26 mouse cellular contexts compared by ENCODE assay signal in genomic region chr10:123116861-123117260, GRCm38 (mm10). TPM values are rescaled to one million over a fixed set of nuclear protein-coding genes. Genes with fewer than 3 reads are reported as not detected.
DNase-seq lines count a peak whose midpoint lies in the region; ATAC-seq lines count a peak whose summit lies in the region.
"Had no signal": no experiment of that assay in that cellular context is flagged by ENCODE, and none has a peak within 500 bp of the region (broad histone marks: within the 10 kb centered on the region; RNA-seq: fewer than 3 reads in every experiment).

No protein-coding gene starts in this region.

- H3K27me3 ChIP-seq in embryonic facial prominence, embryonic 14.5 days (replicated peaks; ENCODE audit: control insufficient read depth, insufficient read depth, low read length), result no peaks in the 10 kb centered on the region
- H3K27me3 ChIP-seq in embryonic facial prominence, embryonic 10.5 days (replicated peaks; ENCODE audit: low read depth, poor library complexity, severe bottlenecking), result no peaks in the 10 kb centered on the region
- no peaks in the 10 kb centered on the region for H3K27me3 ChIP-seq in heart, embryonic 10.5 days (ENCODE audit: insufficient read depth, poor library complexity, severe bottlenecking)
- H3K27me3 ChIP-seq: embryonic facial prominence, embryonic 12.5 days; heart, embryonic 12.5 days; heart, embryonic 15.5 days; hindbrain, embryonic 13.5 days; intestine, embryonic 15.5 days had no signal

- no peak; the same call in 1 of the 2 replicates for ATAC-seq in embryonic facial prominence, embryonic 14.5 days (ENCODE audit: low read depth)
- ATAC-seq: forebrain, embryonic 14.5 days; forebrain, postnatal 0 days; hindbrain, embryonic 16.5 days; intestine, embryonic 15.5 days had no signal

- H3K4me2 ChIP-seq in embryonic facial prominence, embryonic 14.5 days (ENCODE audit: low read depth, low read length), result no peak overlapping the region
- H3K4me2 ChIP-seq: embryonic facial prominence, embryonic 12.5 days; heart, embryonic 12.5 days; heart, embryonic 15.5 days; hindbrain, embryonic 13.5 days; intestine, embryonic 15.5 days had no signal

- intact Hi-C loops in gastrocnemius, postnatal 14 days (cut with DNase I; ENCODE audit: low total_unique reads), result no loop called here

- H3K9me3 ChIP-seq in embryonic facial prominence, embryonic 14.5 days (ENCODE audit: control insufficient read depth, low read length), result no peaks in the 10 kb centered on the region
- H3K9me3 ChIP-seq in embryonic facial prominence, embryonic 10.5 days, result no peaks in the 10 kb centered on the region
- no peaks in the 10 kb centered on the region for H3K9me3 ChIP-seq in heart, embryonic 10.5 days
- H3K9me3 ChIP-seq: embryonic facial prominence, embryonic 12.5 days; heart, embryonic 12.5 days; heart, embryonic 15.5 days; hindbrain, embryonic 10.5 days; hindbrain, embryonic 13.5 days; intestine, embryonic 15.5 days had no signal

- peak; percentile 9 for DNase-seq in embryonic facial prominence, embryonic 14.5 days (ENCODE audit: low spot score)
- DNase-seq in embryonic facial prominence, embryonic 10.5 days (ENCODE audit: low spot score), result no peak
- peak; percentile 91 for DNase-seq in heart, adult 11 months
- DNase-seq in heart, embryonic 10.5 days (ENCODE audit: low spot score), result no peak
- peak; percentile 18 for DNase-seq in gastrocnemius, postnatal 14 days
- peak; percentile 86 for DNase-seq in skeletal muscle tissue, adult 2 months (ENCODE audit: low read depth, low spot score)
- no peak for DNase-seq in urinary bladder, postnatal 36 days (ENCODE audit: low spot score in 2 of 2)
- no peak for DNase-seq in kidney, postnatal 14 days
- DNase-seq: adrenal gland, postnatal 10 days; adrenal gland, postnatal 36 days; cerebellum, adult 18-20 months; cerebellum, adult 9-10 months; cerebellum, postnatal 14 days; forebrain, postnatal 0 days; heart, postnatal 10 days; heart, postnatal 36 days; kidney, adult 11 months had no signal

- peaks cover 87% of the 10 kb centered on the region for H3K36me3 ChIP-seq in embryonic facial prominence, embryonic 14.5 days (ENCODE audit: control insufficient read depth, insufficient read depth, low read length)
- H3K36me3 ChIP-seq in embryonic facial prominence, embryonic 10.5 days (replicated peaks), result peaks cover 91% of the 10 kb centered on the region
- H3K36me3 ChIP-seq in heart, embryonic 10.5 days, result peaks cover 89% of the 10 kb centered on the region

- H3K9ac ChIP-seq in embryonic facial prominence, embryonic 14.5 days (ENCODE audit: low read depth, low read length), result no peak overlapping the region
- H3K9ac ChIP-seq: embryonic facial prominence, embryonic 12.5 days; forebrain, postnatal 0 days; heart, embryonic 12.5 days; heart, embryonic 15.5 days; hindbrain, embryonic 13.5 days; intestine, embryonic 15.5 days had no signal

- WGBS in embryonic facial prominence, embryonic 14.5 days, result 79% methylated on average over 14 of the region's 14 CpGs
- WGBS in embryonic facial prominence, embryonic 10.5 days, result 90% methylated on average over 14 of the region's 14 CpGs
- WGBS in heart, embryonic 10.5 days, result 87% methylated on average over 14 of the region's 14 CpGs

- no peaks in the 10 kb centered on the region for H3K4me1 ChIP-seq in embryonic facial prominence, embryonic 14.5 days (ENCODE audit: control insufficient read depth, insufficient read depth, low read length)
- H3K4me1 ChIP-seq in embryonic facial prominence, embryonic 10.5 days, result no peaks in the 10 kb centered on the region
- H3K4me1 ChIP-seq in heart, embryonic 10.5 days, result no peaks in the 10 kb centered on the region
- H3K4me1 ChIP-seq: embryonic facial prominence, embryonic 12.5 days; heart, embryonic 12.5 days; heart, embryonic 15.5 days; hindbrain, embryonic 10.5 days; hindbrain, embryonic 13.5 days; intestine, embryonic 15.5 days had no signal

- H3K4me3 ChIP-seq in embryonic facial prominence, embryonic 14.5 days (ENCODE audit: low read depth, low read length), result no peak overlapping the region
- no peak overlapping the region for H3K4me3 ChIP-seq in embryonic facial prominence, embryonic 10.5 days
- H3K4me3 ChIP-seq in heart, embryonic 10.5 days, result no peak overlapping the region
- H3K4me3 ChIP-seq: embryonic facial prominence, embryonic 12.5 days; erythroblast, embryonic 14.5 days; heart, embryonic 12.5 days; heart, embryonic 15.5 days; hindbrain, embryonic 10.5 days; hindbrain, embryonic 13.5 days; intestine, embryonic 15.5 days had no signal

- H3K27ac ChIP-seq in embryonic facial prominence, embryonic 14.5 days (replicated peaks; ENCODE audit: low read depth, low read length), result no peak overlapping the region
- H3K27ac ChIP-seq in embryonic facial prominence, embryonic 10.5 days (replicated peaks), result no peak overlapping the region
- H3K27ac ChIP-seq in heart, embryonic 10.5 days, result no peak overlapping the region
- H3K27ac ChIP-seq: embryonic facial prominence, embryonic 12.5 days; heart, embryonic 15.5 days; hindbrain, embryonic 10.5 days; hindbrain, embryonic 13.5 days; intestine, embryonic 15.5 days had no signal

RNA-seq across cellular contexts. Expression of gene Mon2, which starts 40.6 kb away (rescaled TPM):
- polyA plus RNA-seq in embryonic facial prominence, embryonic 14.5 days (2014; fragmentation: Nextera tagmentation; extraction: Ambion mirVana), result 44.5 and 48.3 TPM in 2 replicates
- polyA plus RNA-seq in embryonic facial prominence, embryonic 10.5 days (2016; fragmentation: Nextera tagmentation; extraction: Ambion mirVana), result 21.9 and 26.0 TPM in 2 replicates
- polyA plus RNA-seq in heart, embryonic 10.5 days (2016; fragmentation: Nextera tagmentation; extraction: Ambion mirVana), result 19.1 and 19.7 TPM in 2 replicates
- 10 to 100 TPM; 35.8 to 42.6 TPM for total RNA-seq in gastrocnemius, postnatal 14 days (2021)

Comparison
In these comparisons a context has a peak if more than half of its experiments do, and no peak if none do; other contexts are left out.
1. DNase-seq: peak in embryonic facial prominence, embryonic 14.5 days (single experiment), heart, adult 11 months (single experiment), gastrocnemius, postnatal 14 days (single experiment) and skeletal muscle tissue, adult 2 months (single experiment); none in embryonic facial prominence, embryonic 10.5 days (single experiment), heart, embryonic 10.5 days (single experiment), urinary bladder, postnatal 36 days (0 of 2) and kidney, postnatal 14 days (single experiment).